Mouse (Mus musculus) small intestine, adult 2 months (tissue): ENCODE measurements around the gene Rfc2.

Experiments used
- CTCF ChIP-seq: fragments of 200-500 bp; IDR thresholded peaks from 2 replicates; pipeline ENCODE4 v1.5.1; 2012; ENCODE audit warnings: low read depth, mild to moderate bottlenecking, control low read depth, inconsistent platforms, low read length, moderate library complexity, mixed read lengths; ENCODE audit not compliant: insufficient replicate concordance, insufficient read length; ENCODE audit errors: extremely low read depth
- POLR2A ChIP-seq: fragments of 200-500 bp; IDR thresholded peaks from 2 replicates; pipeline ENCODE4 v1.6.1; 2012; ENCODE audit warnings: low read depth, mild to moderate bottlenecking, control low read depth, inconsistent platforms, low read length, moderate library complexity

DNA sequence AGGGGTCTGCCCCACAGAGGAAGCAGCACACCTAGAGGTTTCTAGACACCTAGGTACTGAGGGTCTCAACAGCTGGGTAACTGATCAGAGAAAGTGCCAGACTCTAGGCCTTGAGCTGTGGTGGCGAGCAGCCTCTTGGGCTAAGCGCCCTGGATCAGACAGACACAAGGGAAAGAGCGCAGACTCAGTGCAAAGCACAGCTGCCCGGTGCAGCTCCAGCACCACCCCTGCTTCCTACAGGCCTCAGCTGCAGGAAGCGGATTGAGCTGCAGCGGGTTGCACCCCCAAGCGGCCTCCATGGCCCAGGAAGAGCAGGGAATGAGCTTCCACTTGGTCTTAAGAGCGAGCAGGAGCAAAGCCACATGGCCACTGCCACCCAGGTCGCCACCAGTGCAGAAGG lies 39.3 kb downstream of the Rfc2 start:
- TF ChIP-seq CTCF, result no peak
- no peak for TF ChIP-seq POLR2A
